Mouse (Mus musculus): Measurements from ENCODE around the gene Defb36.

DNA sequence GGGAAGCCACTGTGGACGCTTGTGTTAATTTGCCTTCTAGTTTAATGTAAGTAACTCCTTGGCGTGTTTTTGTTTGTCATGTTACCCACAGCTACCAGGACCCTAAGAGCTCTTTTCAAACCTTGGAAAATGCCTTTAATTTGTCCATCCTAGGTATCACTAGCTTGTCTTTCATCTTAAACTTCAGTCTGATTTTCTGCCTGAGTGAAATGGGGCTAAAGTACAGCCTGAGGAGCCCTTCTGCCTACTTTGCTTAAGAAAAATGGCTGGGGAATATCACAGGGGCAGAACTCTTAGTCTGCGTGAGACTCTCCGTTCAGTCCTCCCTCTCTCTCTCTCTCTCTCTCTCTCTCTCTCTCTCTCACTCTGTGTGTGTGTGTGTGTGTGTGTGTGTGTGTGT lies 34.2 kb upstream of the Defb36 start:
- TF ChIP-seq CTCF (IDR thresholded peaks at IDR 0.05) (no peak), EP300 (IDR thresholded peaks at IDR 0.05) (no peak)

Measured in lung, postnatal 0 days (tissue).